Mouse (Mus musculus): Measurements from ENCODE around the gene Ldah. TPM values are rescaled to one million over a fixed set of nuclear protein-coding genes. Genes with fewer than 3 reads are reported as not detected.
A peak's percentile ranks its signal among the peaks of the same experiment; 100 is the strongest.

Ldah gene
- total RNA-seq, 2 experiments from 2014 or later = 9.1 to 12.5 TPM

- DNase-seq (ENCODE audit: low spot score) = no peak
These were observed 104.4 kb downstream of the Ldah start for GRCm38 (mm10) chr12:8312266-8312665.

DNA sequence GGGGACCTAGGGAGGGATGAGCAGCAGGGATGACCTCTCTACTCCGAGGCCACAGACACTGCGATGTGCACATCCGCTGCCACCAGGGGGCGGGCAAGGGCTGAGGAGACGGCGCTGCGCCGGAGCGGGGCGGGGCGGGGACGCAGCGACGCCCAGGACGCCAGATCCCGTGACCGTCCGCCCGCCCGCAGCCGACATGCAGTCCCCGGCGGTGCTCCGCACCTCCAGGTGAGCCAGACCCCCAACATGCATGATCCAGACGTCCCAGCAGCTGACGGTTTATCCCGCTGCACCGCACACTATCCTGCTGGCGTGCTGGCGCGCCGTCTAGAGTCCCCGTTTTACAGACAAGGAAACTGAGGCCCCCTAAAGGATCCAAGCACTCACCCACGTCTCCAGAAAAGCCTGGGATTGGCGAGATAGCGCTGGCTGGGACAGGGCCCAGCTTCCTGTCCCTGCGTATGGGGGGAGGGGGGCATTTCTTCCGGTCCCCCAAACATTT lies 105.4 kb downstream of the Ldah start, which contains the start of gene Hs1bp3:
Hs1bp3 (plus strand) TSS at position 163 of the 502 bp plus-strand sequence.
- peak; percentile 83 for DNase-seq (ENCODE audit: low spot score)

DNA sequence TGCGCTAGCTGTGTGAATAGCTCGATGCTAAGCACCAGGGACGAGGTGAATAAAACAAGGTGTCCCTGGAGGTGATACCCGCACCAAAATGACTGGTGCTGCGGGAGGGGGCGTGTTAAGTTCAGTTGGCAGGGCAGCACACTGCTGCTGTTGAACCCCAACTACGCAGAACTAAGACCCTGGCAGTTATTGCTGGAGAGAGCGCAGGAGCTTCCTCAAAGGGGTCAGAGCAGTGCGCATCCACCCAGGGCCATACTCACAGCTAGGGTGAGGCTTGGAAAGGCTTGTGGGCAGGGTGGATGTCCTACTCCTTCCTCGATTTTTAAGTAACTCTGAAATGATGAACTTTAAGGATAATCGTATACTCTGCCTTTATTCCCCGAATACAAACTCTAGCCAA lies 105.9 kb downstream of the Ldah start:
- DNase-seq (ENCODE audit: low spot score) = no peak

GRCm38 (mm10) chr12:8316541-8316940 lies 108.6 kb downstream of the Ldah start:
- DNase-seq (ENCODE audit: low spot score) = no peak

DNA sequence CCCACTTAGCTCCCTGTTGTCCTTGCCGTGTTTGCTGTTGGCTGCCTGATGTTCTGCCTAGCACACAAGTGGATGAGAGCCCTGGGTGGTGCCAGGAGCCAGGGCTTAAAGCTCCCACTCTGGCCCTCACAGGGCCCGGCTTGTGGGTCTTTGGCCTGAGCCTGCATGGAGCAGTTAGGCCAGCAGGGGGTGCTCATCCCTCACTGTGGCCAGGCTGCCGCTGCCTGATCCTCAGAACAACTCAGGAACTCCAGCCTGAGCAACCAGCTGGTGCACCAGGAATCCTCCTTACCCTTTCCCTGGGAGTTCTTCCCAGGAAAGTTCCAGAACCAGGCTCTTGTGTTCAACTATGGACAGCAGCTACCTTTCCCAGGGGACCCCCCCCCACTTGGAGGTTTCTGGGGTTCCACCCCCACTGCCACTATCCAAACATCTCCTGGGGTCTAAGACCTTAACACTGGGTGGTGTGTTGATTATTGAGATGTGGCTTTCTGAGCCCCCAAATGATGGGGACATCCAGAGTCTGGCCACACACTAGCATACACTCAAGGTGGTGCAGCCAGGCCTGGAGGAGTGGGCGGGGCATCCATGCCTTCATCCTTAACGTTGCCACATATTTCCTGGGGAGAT lies 112.3 kb downstream of the Ldah start:
- peak; percentile 85 for DNase-seq (ENCODE audit: low spot score)

DNA sequence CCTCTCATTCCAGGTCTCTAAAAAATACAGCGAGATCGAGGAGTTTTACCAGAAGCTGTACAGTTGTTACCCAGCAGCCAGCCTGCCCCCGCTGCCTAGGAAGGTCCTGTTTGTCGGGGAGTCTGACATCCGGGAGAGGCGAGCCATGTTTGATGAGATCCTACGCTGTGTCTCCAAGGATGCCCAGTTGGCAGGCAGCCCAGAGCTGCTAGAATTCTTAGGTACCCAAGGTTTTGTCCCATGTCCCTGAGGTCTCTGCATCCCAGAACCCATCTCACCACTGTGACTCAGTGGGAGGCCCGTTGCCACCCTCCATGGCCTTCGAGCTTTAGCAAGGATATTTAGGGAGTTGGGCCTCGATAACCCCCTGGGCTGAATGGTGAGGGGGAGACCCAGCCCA lies 113.6 kb downstream of the Ldah start:
- DNase-seq (ENCODE audit: low spot score) = no peak

DNA sequence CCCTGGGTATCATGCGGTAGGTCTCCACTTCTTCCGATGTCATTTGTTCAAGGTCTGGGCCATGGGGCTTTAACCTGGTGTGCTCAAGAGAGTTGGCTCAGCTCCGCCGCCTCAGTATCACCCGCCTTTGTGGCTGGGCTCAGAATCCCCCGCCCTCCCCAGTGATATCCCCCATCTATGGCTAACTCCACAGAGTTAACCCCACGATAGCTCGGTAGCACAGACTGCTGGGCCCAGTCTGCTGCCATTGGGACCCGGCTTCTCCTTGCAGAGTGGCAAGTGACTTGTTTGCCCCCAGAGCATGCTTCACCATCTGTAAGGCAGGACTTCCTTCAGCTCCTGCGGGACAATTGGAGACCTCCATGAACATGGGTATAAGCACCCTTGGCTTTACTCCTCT lies 116.2 kb downstream of the Ldah start:
- DNase-seq (ENCODE audit: low spot score) = no peak

DNA sequence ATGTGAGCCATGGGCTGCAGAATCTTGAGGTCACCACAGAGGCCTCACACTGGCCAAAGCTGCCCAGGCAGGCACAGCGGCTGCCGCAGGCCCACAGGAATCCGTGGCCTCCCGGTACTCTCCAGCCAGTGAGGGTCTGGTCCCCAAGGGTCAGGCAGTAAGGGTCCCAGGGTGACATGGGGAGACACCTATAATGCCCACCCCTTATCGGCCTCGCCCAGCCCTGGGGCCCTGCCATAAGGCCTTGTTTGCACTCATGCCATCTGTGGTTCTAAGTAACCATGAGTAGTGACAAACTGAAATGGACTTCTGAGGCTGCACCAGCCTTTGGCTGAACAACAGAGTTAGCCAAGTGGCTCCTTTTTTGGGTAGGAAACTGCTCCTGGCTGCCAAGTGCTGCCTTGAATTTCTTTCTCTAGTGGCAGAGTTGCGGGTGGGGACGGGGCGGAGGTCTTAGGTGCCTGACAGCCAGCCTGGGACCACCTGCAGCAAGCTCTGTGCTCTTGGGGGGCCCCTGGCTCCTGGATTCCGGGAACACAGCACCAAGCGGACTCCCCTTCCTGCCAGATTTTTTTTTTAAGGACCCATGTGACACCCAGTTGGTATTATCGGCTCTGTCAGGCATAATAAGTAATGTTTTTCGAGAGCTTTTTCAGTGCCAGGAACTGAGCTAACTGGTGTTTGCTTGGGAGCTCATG lies 117.5 kb downstream of the Ldah start:
- no peak for DNase-seq (ENCODE audit: low spot score)

DNA sequence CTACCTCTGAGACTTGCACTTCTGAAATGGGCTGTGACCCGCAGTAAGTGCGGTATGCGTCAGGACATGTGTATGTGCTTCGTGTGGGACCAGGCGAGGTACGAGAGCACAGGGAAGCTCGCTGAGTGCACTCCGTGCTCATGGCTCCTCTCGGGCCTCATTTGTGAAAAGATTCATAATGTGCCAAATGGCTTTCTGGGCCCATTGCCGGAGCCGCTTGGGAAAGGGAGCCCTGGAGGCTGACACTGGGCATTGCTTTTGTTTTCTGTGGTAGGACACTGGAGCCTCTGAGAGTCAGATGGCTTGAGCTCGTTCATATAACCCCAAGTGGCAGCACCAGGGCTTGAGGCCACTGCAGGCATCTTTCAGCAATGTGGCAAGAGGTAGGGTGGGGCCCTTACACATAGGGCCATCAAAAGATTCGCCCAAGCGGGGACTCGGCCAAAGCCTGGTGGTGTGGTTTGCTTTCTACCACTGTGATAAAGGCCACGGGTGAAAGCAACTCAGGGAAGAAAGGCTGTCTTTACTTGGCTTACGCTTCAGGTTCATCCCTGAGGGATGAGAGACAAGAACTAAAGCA lies 118.1 kb downstream of the Ldah start:
- no peak for DNase-seq (ENCODE audit: low spot score)

- peak; percentile 94 for DNase-seq (ENCODE audit: low spot score)
These were observed 119.1 kb downstream of the Ldah start for GRCm38 (mm10) chr12:8326825-8327674.

DNA sequence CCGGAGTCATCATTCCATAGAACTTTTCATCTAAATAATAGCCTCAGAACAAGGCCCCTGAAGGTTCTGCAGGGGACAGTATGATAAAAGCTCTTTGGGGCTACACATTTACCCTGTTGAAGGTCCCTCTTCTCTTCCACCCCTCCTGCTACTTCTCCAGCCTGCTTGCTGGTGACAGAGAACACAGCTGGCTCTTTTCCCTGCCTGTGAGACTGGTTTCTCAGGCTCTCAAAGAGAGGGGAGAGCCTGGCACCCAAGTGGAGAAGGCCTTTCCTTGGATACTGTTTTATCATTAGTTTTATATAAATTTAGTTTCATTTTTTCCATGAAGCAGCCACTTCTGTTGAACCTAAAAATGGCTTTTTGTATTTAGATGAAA lies 119.8 kb downstream of the Ldah start:
- DNase-seq (ENCODE audit: low spot score) = no peak

- no peak for DNase-seq (ENCODE audit: low spot score)
These were observed 121.3 kb downstream of the Ldah start for GRCm38 (mm10) chr12:8329236-8329635.

DNA sequence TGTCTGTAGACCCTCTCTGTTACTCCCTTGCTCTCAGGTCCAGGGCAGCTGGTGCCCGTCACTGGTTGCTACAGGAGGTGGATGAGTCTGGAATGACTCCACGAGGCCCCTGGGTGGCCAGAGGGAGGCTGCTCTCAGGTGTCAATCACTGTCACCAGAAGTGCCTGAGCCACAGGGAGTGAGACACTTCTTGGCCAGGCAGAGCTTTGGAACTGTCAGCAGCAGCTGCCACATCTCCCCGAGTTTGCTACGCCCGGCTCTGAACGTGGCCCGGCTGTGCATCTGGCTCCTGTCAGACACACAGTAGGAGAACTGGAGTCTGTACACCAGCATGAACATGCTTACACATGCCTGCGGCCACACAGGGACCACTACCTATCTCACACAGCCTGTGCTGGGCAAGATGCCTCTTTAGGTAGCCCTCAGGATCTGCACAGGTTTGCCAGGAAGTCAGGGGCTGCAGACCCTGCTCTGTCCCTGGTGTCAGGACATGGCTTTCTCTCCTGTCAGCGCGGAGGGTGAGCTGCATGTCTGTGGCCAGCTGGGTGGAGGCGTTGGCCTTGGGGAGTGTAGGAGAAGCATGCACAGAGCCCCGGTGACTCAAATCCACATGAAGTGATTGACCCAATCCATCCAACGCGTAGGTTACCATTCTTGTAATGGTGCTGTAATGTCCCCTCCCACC lies 123.7 kb downstream of the Ldah start:
- peak; percentile 57 for DNase-seq (ENCODE audit: low spot score)

DNA sequence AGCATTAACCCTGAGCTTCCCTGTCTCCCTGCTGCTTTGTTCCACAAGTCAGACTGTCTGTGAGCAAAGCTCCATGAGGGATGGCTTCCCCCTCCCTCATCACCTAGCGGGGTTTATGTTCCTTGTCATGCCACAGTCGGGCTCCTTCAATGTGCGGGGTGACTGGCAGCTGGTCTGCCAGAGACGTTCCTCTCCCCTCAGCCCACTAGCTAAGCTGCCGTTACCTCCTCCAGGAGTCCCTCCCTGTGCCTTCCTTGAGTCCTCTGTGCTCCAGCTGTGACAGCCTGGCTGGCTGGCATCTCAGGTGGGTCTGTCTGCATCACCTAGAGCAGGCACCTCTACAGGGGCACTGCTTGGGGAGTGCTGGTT lies 124.3 kb downstream of the Ldah start:
- DNase-seq (ENCODE audit: low spot score) = no peak

GRCm38 (mm10) chr12:8333617-8334016 lies 125.7 kb downstream of the Ldah start:
- no peak for DNase-seq (ENCODE audit: low spot score)

DNA sequence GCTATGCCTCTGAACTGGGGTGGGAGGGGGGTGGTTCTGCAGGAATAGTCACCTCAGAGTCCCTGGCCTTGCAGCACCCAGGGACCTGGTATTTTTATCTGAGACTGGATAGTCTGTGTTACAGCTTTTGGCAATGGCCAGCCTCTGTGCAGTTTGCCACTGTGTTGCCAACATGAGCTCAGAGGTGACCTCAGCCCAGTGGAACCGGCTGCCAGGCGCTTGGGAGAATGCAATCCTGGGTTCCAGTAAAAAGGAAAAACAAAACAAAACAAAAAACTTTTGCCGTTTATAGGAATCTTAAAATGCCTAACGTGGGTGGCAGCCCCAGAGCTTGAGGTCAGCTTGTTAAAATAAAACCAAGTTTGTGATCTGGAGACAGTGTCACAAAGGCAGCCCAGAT lies 126.4 kb downstream of the Ldah start:
- peak; percentile 79 for DNase-seq (ENCODE audit: low spot score)

Other genes starting within 250 kb of the Ldah start
- 1 to 10 TPM in 1 of 2 experiments, under 1 TPM in 1; 0.02 to 1.7 TPM for gene Apob, start 230.5 kb upstream of the Ldah start, total RNA-seq (2021)
- not detected for gene Gdf7, start 93.8 kb downstream of the Ldah start, total RNA-seq (2021)
- gene Hs1bp3, start 105.3 kb downstream of the Ldah start, total RNA-seq (2021) = 1 to 10 TPM; 6.8 to 7.0 TPM

Data from gastrocnemius, adult 18-20 months (tissue).